Mouse (Mus musculus) ES-E14 (cell line): ENCODE measurements at regions not wholly inside any gene's neighbourhood (a gene's known extent, or its start where the extent isn't known, plus 50 kb on each side); places are given as distances from the start of the nearest gene placed in this dataset.

Experiments
- CHD2 ChIP-seq: IDR thresholded peaks from 2 replicates; pipeline ENCODE4 v1.6.1; 2014; ENCODE audit warnings: mild to moderate bottlenecking, low read depth, low read length, inconsistent platforms
- HCFC1 ChIP-seq: IDR thresholded peaks from 2 replicates; pipeline ENCODE4 v1.6.1; 2012; ENCODE audit warnings: low read length, inconsistent platforms, borderline replicate concordance; ENCODE audit not compliant: insufficient read depth
- MAFK ChIP-seq: IDR thresholded peaks from 2 replicates; pipeline ENCODE4 v1.6.1; 2014; ENCODE audit warnings: mild to moderate bottlenecking, low read depth, low read length, inconsistent platforms; ENCODE audit not compliant: insufficient read depth
- ZC3H11A ChIP-seq: IDR thresholded peaks from 2 replicates; pipeline ENCODE4 v1.6.1; 2012; ENCODE audit warnings: low read depth, mild to moderate bottlenecking, inconsistent platforms, low read length, borderline replicate concordance
- ZNF384 ChIP-seq: IDR thresholded peaks from 2 replicates; pipeline ENCODE4 v1.6.1; 2012; ENCODE audit warnings: low read depth, low read length, inconsistent platforms

DNA sequence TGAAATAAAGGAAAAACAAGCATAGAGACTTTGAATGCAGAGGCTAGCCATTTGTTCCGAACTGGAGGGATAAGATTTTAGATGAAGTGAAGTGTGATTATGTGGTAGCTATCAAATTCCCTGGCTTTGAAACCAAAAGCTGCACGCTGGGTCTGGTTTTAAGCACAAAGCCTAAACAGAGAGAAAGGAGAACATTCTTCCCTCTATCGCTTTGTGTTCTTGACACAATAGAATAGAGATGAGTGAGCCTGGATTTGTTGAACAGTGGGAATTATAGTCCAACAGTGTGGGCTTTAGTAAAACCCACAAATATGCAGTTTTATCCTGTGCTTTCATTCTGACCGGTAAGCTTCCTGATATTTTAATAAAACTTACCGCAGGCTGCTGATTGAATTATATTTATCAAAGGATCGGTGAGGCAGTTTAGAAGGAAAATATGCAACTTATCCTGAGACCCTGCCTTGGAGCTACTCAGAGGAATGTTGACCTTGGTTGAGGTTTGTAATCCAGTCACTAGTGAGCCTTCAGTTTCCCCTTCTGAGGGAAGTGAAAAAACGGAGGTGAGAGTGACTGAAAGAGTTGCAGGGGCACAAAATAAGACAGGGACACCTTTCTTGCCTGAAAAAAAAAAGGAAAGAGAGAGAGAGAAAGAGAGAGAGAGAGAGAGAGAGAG is 481.7 kb upstream of the Tenm4 start:
- no peak for TF ChIP-seq ZC3H11A
- no peak for TF ChIP-seq ZNF384
- no peak for TF ChIP-seq CHD2
- TF ChIP-seq HCFC1, result no peak
- no peak for TF ChIP-seq MAFK
